Mouse (Mus musculus) midbrain, embryonic 13.5 days (tissue): ENCODE results near the gene Plppr2. TPM values are rescaled to one million over a fixed set of nuclear protein-coding genes. Genes with fewer than 3 reads are reported as not detected.

Experiments used
- ATAC-seq: fragments of 200-750 bp; cut with Nextera tagmentation; 2 replicates; pipeline ENCODE4 v1.8.0; 2017; ENCODE audit warnings: mild to moderate bottlenecking, moderate TSS enrichment, moderate library complexity
- H3K27ac ChIP-seq: fragments of 300-500 bp; sonication (generic); 2 replicates; pipeline ENCODE4 v1.5.1; 2015; ENCODE audit warnings: inconsistent platforms, mild to moderate bottlenecking, moderate library complexity
- H3K27me3 ChIP-seq: fragments of 300-500 bp; sonication (generic); 2 replicates; pipeline ENCODE4 v1.6.1; 2015; ENCODE audit warnings: mild to moderate bottlenecking, inconsistent platforms
- H3K36me3 ChIP-seq: fragments of 300-500 bp; sonication (generic); 2 replicates; pipeline ENCODE4 v1.6.1; 2015; ENCODE audit warnings: mild to moderate bottlenecking, inconsistent platforms
- H3K4me1 ChIP-seq: fragments of 300-500 bp; sonication (generic); replicated peaks from 2 replicates; pipeline ENCODE4 v1.6.1; 2015; ENCODE audit warnings: inconsistent platforms
- H3K4me2 ChIP-seq: fragments of 300-500 bp; sonication (generic); replicated peaks from 2 replicates; pipeline ENCODE4 v1.6.1; 2015; ENCODE audit warnings: moderate library complexity, mild to moderate bottlenecking, inconsistent platforms
- H3K4me3 ChIP-seq: fragments of 300-500 bp; sonication (generic); replicated peaks from 2 replicates; pipeline ENCODE4 v1.5.1; 2015; ENCODE audit warnings: mild to moderate bottlenecking, inconsistent platforms
- H3K9ac ChIP-seq: fragments of 300-500 bp; sonication (generic); replicated peaks from 2 replicates; pipeline ENCODE4 v1.6.1; 2015; ENCODE audit warnings: mild to moderate bottlenecking, inconsistent platforms
- H3K9me3 ChIP-seq: fragments of 300-500 bp; sonication (generic); 2 replicates; pipeline ENCODE4 v1.6.1; 2016; ENCODE audit warnings: mild to moderate bottlenecking, inconsistent platforms
- WGBS: fragments of 180-500 bp; shearing (Covaris S2); methylation state at CpG from one replicate; pipeline ENCODE4 v1.1.7; 2015; 5-methylcytosine and 5-hydroxymethylcytosine counted together
- polyA plus RNA-seq: library from polyadenylated mRNA; unstranded; fragments of >200 nt; fragmentation: Nextera tagmentation; extraction: Ambion mirVana; gene quantifications from 2 replicates; pipeline ENCODE4 v1.2.1, GENCODE M21; 2015

The Plppr2 gene
- polyA plus RNA-seq, 1 experiment from 2014 or later, result 72.0 TPM

DNA sequence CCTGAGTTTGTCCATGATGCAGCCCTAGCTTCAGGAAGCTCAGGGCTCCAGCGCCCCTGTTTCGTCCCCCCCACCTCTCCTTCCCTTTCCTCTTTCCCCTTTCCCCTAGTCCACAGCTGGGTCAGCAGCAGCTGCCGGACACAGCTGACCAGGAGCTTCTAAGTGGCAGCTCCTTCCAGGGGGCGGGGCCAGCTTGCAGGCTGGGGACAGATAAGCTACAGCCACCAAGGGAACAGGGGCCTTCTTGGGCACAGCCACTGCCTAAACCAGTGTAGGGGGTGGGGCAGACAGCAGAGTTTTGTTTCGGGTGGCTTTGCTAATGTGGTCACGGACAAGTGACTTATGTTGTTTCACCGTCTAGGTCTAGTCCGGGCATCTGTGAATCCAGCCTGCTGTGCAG lies 26.6 kb downstream of the Plppr2 start, which contains the start of gene Epor:
TSS of gene Epor (minus strand) at position 90 of the 400 bp plus-strand sequence.
- no peak for ATAC-seq
- H3K9me3 ChIP-seq, result no peaks in the 10 kb centered on the region
- peak within 1 kb of the TSS; percentile 33; the same call in 1 of the 2 replicates for H3K9ac ChIP-seq
- 0 out of 2 replicates have a peak, but pooled peaks cover under 1% of the 10 kb centered on the region for H3K36me3 ChIP-seq
- peak within 1 kb of the TSS; percentile 60 for H3K4me2 ChIP-seq
- peaks cover 24% of the 10 kb centered on the region for H3K4me1 ChIP-seq
- H3K4me3 ChIP-seq, result peak within 1 kb of the TSS; percentile 39
- 12% methylated on average over 8 of the region's 8 CpGs for WGBS
- no peak within 1 kb of the TSS for H3K27ac ChIP-seq
- H3K27me3 ChIP-seq, result peaks cover 55% of the 10 kb centered on the region

DNA sequence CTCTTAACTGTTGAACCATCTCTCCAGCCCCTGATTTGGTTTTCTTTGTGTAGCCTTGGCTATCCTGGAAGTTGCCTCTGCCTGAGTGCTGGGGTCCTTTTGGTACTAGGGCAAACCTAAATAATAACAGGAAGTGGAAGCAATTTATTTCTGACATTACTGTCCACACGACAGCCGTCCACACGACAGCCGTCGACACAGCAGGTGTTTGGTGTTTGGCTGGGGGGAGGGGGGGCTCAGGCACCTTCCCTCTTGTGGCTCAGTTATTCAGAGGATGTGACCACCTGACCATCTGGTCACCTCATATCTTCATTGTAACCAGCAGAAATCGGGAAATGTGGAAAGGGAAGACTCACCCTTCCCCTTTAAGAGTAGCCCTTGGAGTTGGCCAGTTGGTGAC lies 32.0 kb downstream of the Plppr2 start:
- Histone ChIP-seq H3K27me3 (peaks cover 4% of the 10 kb centered on the region; the same call in 1 of the 2 replicates), H3K4me3 (no peak overlapping the region), H3K27ac (no peak overlapping the region), H3K4me2 (no peak overlapping the region), H3K36me3 (no peaks in the 10 kb centered on the region), H3K9ac (no peak overlapping the region), H3K4me1 (no peaks in the 10 kb centered on the region), H3K9me3 (no peaks in the 10 kb centered on the region)
- WGBS, result 82% methylated on average over 6 of the region's 6 CpGs
- no peak for ATAC-seq

DNA sequence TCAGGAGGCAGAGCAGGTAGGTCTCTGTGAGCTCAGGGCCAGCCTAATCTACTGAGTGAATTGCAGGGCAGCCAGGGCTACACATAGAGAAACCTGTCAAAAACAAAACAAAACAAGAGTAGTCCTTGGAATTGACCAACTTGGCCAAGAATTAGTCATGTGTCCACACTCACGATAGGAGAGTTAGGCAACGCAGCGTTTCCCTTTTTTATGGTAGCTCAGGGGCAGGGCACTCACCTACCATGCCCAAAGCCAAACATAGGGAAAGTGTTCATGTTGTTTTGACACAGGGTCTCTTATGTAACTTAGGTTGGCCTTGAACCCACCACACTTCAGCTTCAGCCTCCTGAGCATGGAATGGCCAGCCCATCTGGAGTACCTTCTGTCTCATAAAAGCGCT lies 32.5 kb downstream of the Plppr2 start:
- 93% methylated on average over 4 of the region's 4 CpGs for WGBS
- no peaks in the 10 kb centered on the region for H3K9me3 ChIP-seq
- H3K4me3 ChIP-seq, result no peak overlapping the region
- 0 out of 2 replicates have a peak, but pooled peaks cover under 1% of the 10 kb centered on the region for H3K27me3 ChIP-seq
- no peak overlapping the region for H3K4me2 ChIP-seq
- no peak overlapping the region for H3K9ac ChIP-seq
- no peak for ATAC-seq
- H3K4me1 ChIP-seq, result no peaks in the 10 kb centered on the region
- no peaks in the 10 kb centered on the region for H3K36me3 ChIP-seq
- no peak overlapping the region for H3K27ac ChIP-seq

DNA sequence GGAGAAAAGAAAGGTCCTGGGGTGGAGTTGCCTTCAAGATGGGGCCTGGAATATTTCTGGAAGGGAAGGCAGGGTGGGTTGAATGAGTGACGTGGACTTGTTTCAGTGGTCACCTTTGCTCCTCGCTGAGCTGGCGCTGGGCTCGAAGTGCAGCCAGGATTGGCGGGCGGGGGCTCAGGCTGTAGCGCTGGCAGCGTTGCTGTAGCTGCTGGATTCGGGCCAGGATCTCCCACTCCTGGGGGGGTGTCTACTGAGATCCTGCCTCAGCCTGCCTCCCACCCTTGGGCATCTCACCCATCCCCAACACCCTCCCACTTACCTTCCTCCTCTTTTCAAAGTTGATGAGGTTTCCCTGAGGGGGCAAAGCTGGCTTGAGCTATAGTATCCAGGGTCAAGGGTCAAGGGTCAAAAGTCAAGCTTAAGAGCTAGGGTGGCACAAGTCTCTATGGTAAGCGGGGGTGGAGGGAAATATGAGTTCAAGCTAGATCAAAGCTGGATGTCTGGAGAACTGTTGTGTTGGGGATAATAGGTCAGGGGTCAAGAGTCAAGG lies 39.9 kb downstream of the Plppr2 start:
- ATAC-seq, result no peak
- Histone ChIP-seq H3K9ac (no peak overlapping the region), H3K9me3 (no peaks in the 10 kb centered on the region), H3K36me3 (no peaks in the 10 kb centered on the region), H3K4me3 (no peak overlapping the region), H3K4me1 (no peaks in the 10 kb centered on the region), H3K4me2 (no peak overlapping the region), H3K27ac (no peak overlapping the region), H3K27me3 (no peaks in the 10 kb centered on the region)
- WGBS, result 90% methylated on average over 10 of the region's 10 CpGs

DNA sequence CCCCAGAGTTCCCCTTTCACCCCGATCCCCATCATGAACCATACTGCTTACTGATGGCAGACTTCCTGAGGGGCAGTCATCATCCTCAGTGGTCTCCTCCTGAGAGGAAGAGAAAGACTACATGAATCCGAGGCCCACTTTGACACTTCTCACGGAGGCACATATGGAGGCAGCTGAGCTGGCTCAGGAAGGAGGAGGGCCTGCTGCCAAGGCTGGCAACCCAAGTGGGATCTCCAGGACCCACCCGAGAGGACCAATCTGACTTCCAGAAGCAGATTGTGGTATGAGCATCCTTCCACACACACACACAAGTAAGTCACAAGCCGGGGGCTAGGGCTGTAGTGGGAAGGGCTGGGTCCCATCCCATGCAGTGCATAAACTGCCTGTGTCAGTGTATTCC lies 40.5 kb downstream of the Plppr2 start:
- no peak for ATAC-seq
- Histone ChIP-seq H3K27me3 (no peaks in the 10 kb centered on the region), H3K36me3 (no peaks in the 10 kb centered on the region), H3K4me2 (no peak overlapping the region), H3K9me3 (no peaks in the 10 kb centered on the region), H3K4me3 (no peak overlapping the region), H3K4me1 (no peaks in the 10 kb centered on the region), H3K9ac (no peak overlapping the region), H3K27ac (no peak overlapping the region)
- WGBS, result 89% methylated on average over 5 of the region's 5 CpGs

DNA sequence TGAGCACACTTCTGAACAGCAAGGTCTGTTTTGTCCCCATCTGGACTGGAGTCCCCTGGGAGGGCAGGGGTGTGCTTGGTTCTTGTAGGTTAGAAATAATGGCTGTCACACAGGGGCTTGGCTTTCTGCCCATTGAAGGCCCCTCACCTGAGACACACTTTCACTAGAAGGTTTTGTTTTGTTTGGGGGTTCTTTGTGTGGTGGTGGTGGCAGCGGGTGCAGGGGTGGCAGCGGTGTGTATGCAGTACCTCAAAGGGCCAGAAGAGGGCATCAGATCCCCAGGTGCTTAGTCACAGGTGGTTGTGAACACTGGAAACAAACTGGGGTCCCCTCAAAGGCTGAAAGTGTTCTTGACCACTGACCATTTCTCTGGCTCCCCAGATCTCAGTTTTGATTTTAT lies 41.1 kb downstream of the Plppr2 start:
- no peak for ATAC-seq
- Histone ChIP-seq H3K4me3 (no peak overlapping the region), H3K4me2 (no peak overlapping the region), H3K9me3 (no peaks in the 10 kb centered on the region), H3K27ac (no peak overlapping the region), H3K4me1 (no peaks in the 10 kb centered on the region), H3K36me3 (no peaks in the 10 kb centered on the region), H3K9ac (no peak overlapping the region), H3K27me3 (no peaks in the 10 kb centered on the region)
- 18% methylated on average over 2 of the region's 2 CpGs for WGBS

DNA sequence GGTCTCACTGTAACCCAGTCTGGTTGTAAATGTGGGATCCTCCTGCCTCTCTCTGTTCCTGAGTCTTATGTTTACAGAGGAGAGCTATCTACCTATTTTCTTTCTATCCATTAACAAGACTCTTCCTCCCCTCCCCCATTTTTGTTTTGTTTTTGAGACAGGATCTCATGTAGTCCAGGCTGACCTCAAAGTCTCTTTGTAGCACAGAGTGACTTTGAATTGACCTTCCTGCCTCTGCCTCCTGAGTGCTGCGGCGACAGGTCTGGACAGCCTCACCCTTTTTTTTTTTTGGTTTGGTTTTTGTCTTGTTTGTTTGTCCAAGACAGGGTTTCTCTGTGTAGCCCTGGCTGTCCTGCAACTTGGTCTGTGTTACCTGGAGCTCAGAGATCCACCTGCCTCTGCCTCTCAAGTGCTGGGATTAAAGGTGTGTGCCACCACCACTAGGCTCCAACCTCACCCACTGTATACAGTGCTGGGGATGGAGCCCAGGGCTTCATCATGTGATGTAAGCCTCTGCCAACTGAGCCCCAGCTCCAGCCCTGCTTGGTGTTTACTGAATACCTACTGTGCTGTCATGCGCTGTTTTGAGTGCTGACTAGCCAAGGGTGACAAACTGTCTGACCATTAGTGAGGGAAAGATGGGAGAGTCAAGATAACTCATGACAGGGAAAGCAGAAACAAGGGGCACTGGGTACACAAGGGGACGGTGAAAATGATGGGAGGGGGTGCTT lies 41.7 kb downstream of the Plppr2 start:
- ATAC-seq, result no peak
- 0 out of 2 replicates have a peak, but pooled peaks cover under 1% of the 10 kb centered on the region for H3K27me3 ChIP-seq
- no peak overlapping the region for H3K27ac ChIP-seq
- no peak overlapping the region for H3K9ac ChIP-seq
- no peak overlapping the region for H3K4me3 ChIP-seq
- H3K9me3 ChIP-seq, result no peaks in the 10 kb centered on the region
- WGBS, result 96% methylated on average over 4 of the region's 4 CpGs
- H3K4me2 ChIP-seq, result no peak overlapping the region
- no peaks in the 10 kb centered on the region for H3K36me3 ChIP-seq
- 0 out of 2 replicates have a peak, but pooled peaks cover under 1% of the 10 kb centered on the region for H3K4me1 ChIP-seq

DNA sequence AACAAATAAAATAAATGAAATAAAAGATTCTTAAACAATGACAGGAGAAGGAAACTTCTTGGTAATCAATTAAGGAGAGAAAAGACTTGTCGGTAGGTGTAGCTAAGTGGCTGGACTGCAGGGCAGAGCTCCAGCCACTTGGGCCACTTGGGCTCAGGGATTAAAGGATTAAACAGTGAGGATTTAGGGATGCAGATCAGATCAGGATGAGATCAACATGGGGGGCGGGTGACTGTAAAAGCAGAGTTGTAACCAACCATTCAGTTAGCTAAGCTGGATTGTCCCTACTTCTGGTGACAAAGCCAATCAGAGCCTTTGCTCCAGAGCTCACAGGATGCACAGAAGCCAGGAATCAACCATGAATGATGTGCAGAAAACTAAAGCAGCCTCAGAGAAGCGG lies 47.1 kb downstream of the Plppr2 start:
- Histone ChIP-seq H3K27ac (no peak overlapping the region), H3K36me3 (no peaks in the 10 kb centered on the region), H3K4me2 (no peak overlapping the region), H3K9ac (no peak overlapping the region), H3K4me1 (peaks cover 21% of the 10 kb centered on the region), H3K9me3 (no peaks in the 10 kb centered on the region), H3K4me3 (no peak overlapping the region), H3K27me3 (peaks cover 40% of the 10 kb centered on the region)
- WGBS, result 9% methylated on average over 3 of the region's 3 CpGs
- ATAC-seq, result no peak

DNA sequence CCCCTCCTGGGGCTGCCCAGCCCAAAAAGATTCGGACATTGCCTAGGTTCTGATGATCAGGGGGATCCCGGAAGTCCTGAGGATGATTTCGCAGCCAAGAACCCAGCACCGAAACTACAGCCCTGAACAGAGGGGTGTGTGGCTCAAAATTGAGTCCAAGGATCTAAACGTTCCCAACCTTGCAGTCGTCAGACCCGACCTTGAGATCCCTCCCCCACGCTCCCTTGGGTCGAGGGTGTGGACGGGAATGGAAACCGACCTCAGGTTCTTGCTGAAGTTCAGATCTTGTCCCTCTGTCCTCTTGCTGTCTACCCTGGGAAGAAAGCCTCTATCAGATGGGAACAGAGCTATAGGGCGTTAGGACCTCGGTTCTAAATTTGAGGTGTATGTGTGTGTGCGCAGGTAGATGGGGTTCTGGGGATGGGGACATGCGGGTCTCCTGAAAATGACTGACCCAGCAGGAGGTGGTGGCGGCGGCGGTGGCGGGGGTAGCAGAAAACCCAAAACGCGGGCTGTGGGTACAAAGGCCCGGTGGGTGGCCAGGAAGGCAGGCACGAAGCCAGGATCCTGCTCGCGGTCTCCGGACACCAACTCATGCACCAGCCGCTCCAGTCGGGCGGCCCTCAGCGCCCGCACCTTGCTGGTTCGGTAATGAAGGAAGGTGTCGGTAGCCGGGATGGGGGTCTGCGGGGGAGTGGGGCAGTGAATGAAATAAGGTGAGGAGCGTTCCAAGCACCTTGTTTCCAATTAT lies 50.9 kb downstream of the Plppr2 start:
- peaks cover 79% of the 10 kb centered on the region for H3K27me3 ChIP-seq
- ATAC-seq, result no peak
- WGBS, result 9% methylated on average over 36 of the region's 36 CpGs
- no peaks in the 10 kb centered on the region; the same call in 1 of the 2 replicates for H3K36me3 ChIP-seq
- peak overlapping the region; percentile 60 for H3K4me2 ChIP-seq
- no peaks in the 10 kb centered on the region for H3K9me3 ChIP-seq
- peak overlapping the region; percentile 36; the same call in 1 of the 2 replicates for H3K4me3 ChIP-seq
- H3K4me1 ChIP-seq, result peaks cover 34% of the 10 kb centered on the region
- no peak overlapping the region for H3K27ac ChIP-seq
- H3K9ac ChIP-seq, result no peak overlapping the region; the same call in 1 of the 2 replicates

DNA sequence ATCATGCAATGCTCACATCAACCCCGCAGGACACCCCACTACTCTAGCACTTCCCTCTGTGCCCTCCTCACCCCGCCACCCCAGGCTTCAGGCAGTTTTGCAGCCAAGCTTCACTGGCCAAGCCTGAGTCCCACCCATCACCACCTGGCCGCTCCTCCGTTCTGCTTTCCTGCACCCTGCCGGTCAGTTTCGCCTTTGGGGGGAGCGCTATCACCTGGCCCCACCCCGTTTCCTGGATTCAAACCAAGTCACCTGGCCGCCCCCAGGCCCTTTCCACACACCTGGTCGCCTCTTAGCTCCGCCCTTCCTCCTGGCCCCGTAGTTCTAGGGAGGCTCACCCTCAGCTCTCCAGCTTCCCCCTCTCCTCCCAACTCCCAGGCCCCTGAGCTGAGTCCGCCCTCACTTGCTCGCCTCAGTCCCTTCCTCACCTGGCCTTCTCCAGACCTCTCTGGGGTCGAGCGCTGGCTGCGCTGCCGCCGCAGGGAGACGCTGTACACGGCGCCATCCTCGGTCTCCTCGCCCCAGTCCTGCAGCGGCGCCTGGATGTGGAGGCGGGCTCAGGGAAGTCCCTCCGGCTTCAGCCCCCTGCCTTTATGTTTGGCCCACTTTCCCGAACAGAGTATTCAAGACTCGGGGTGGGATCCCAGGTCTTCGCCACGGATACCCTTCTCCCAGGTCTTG lies 51.7 kb downstream of the Plppr2 start:
- peaks cover 81% of the 10 kb centered on the region for H3K27me3 ChIP-seq

DNA sequence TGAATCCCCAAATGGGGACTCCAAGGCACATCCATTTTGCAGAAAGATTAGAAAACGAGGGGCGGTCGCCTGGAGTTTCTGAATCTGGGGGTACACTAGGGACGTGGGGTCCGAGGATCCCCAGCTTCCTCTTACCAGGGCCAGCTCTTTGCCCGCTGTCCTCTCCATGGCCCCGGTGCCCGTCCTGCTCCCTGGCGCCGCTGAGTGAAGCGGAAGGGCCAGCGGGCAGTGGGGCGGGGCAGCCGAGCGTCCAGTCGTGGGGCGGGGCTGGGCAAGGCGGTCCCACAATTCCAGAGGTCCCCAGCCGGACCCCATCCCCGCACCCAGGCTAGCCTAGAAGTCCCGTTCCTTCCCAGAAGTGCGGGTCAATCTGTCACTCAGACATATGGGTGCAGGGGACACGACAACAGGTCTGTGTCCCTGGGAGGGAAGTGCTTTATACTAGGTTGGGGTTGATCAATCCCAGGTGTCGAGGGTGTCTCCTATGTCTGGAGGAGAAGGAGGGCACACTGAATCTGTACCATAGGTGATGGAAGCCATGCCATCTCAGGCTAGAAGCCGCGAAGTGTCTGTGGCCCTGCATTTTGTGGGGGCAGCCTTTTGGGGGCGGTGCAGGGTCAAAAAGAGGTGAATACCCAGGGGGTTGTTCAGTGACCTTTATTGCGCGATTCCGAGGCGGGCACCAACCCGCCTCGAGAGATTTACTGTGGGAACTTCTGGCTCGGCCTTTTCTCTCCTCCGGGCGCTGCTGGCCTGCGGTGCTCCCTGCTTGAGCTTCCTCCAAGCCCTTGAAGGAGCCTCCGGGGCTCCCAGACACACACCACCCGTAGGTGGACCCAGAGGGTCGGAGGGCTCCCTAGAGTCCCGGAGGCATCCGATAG lies 52.6 kb downstream of the Plppr2 start, which contains the start of gene Rgl3:
TSS of gene Rgl3 (minus strand) at position 217 of the 881 bp plus-strand sequence.
- under 1% methylated on average over 42 of the region's 42 CpGs for WGBS
- Histone ChIP-seq H3K4me3 (peak within 1 kb of the TSS; percentile 36), H3K4me2 (peak within 1 kb of the TSS; percentile 60), H3K36me3 (no peaks in the 10 kb centered on the region; the same call in 1 of the 2 replicates), H3K4me1 (peaks cover 28% of the 10 kb centered on the region), H3K27ac (no peak within 1 kb of the TSS), H3K27me3 (peaks cover 79% of the 10 kb centered on the region), H3K9me3 (no peaks in the 10 kb centered on the region), H3K9ac (peak within 1 kb of the TSS; percentile 54)
- no peak for ATAC-seq

More for the DNA sequence above, 51.7 kb downstream of the Plppr2 start:
- 1% methylated on average over 31 of the region's 32 CpGs for WGBS
- ATAC-seq, result peak; percentile 37
- Histone ChIP-seq H3K27ac (no peak overlapping the region), H3K4me2 (peak overlapping the region; percentile 60), H3K4me3 (peak overlapping the region; percentile 36), H3K9me3 (no peaks in the 10 kb centered on the region), H3K36me3 (no peaks in the 10 kb centered on the region; the same call in 1 of the 2 replicates), H3K9ac (peak overlapping the region; percentile 54; the same call in 1 of the 2 replicates), H3K4me1 (peaks cover 34% of the 10 kb centered on the region)
